Mouse (Mus musculus) stomach, embryonic 16.5 days (tissue): ENCODE measurements around the gene Cpa5. TPM values are rescaled to one million over a fixed set of nuclear protein-coding genes. Genes with fewer than 3 reads are reported as not detected.
A peak's percentile ranks its signal among the peaks of the same experiment; 100 is the strongest.

Source experiments
- ATAC-seq: fragments of 200-750 bp; cut with Nextera tagmentation; 2 replicates; pipeline ENCODE4 v1.8.0; 2017; ENCODE audit warnings: moderate number of reproducible peaks, moderate TSS enrichment; ENCODE audit not compliant: insufficient read depth, low FRiP score
- H3K27ac ChIP-seq: fragments of 300-500 bp; sonication (generic); 2 replicates; pipeline ENCODE4 v1.5.1; 2014; ENCODE audit warnings: low read length
- H3K27me3 ChIP-seq: fragments of 300-500 bp; sonication (generic); 2 replicates; pipeline ENCODE4 v1.6.1; 2014; ENCODE audit warnings: low read length, control low read depth, mixed read lengths; ENCODE audit not compliant: control insufficient read depth, insufficient read depth
- H3K36me3 ChIP-seq: fragments of 300-500 bp; sonication (generic); 2 replicates; pipeline ENCODE4 v1.6.1; 2014; ENCODE audit warnings: low read length; ENCODE audit not compliant: control insufficient read depth, insufficient read depth
- H3K4me1 ChIP-seq: fragments of 300-500 bp; sonication (generic); 2 replicates; pipeline ENCODE4 v1.6.1; 2014; ENCODE audit warnings: low read length, control low read depth, mixed read lengths; ENCODE audit not compliant: control insufficient read depth, insufficient read depth
- H3K4me2 ChIP-seq: fragments of 300-500 bp; sonication (generic); 2 replicates; pipeline ENCODE4 v1.6.1; 2014; ENCODE audit warnings: low read depth, low read length, mixed read lengths
- H3K4me3 ChIP-seq: fragments of 300-500 bp; sonication (generic); replicated peaks from 2 replicates; pipeline ENCODE4 v1.5.1; 2014; ENCODE audit warnings: mild to moderate bottlenecking, low read length
- H3K9ac ChIP-seq: fragments of 300-500 bp; sonication (generic); 2 replicates; pipeline ENCODE4 v1.6.1; 2014; ENCODE audit warnings: low read length
- H3K9me3 ChIP-seq: fragments of 300-500 bp; sonication (generic); replicated peaks from 2 replicates; pipeline ENCODE4 v1.6.1; 2016; ENCODE audit warnings: low read length, control low read depth; ENCODE audit not compliant: control insufficient read depth
- WGBS: fragments of 180-500 bp; shearing (Covaris S2); extraction: QIAGEN DNeasy Blood & Tissue Kit; methylation state at CpG from one replicate; pipeline ENCODE4 v1.1.7; 2014; 5-methylcytosine and 5-hydroxymethylcytosine counted together
- polyA plus RNA-seq: library from polyadenylated mRNA; unstranded; fragments of >200 nt; fragmentation: Nextera tagmentation; extraction: Ambion mirVana; gene quantifications from 2 replicates; pipeline ENCODE4 v1.2.1, GENCODE M21; 2015

Cpa5 gene
- polyA plus RNA-seq, 1 experiment from 2014 or later: 0.21 TPM

- Histone ChIP-seq H3K36me3 (no peaks in the 10 kb centered on the region), H3K4me1 (no peaks in the 10 kb centered on the region), H3K27me3 (no peaks in the 10 kb centered on the region), H3K9me3 (no peaks in the 10 kb centered on the region), H3K4me3 (no peak overlapping the region), H3K27ac (no peak overlapping the region), H3K4me2 (no peak overlapping the region), H3K9ac (no peak overlapping the region)
- ATAC-seq: peak; percentile 70
- WGBS: 84% methylated on average over 9 of the region's 9 CpGs
Measured at GRCm38 (mm10) chr6:30624763-30625162, 14.0 kb downstream of the Cpa5 start.

- H3K9ac ChIP-seq: no peak overlapping the region
- ATAC-seq: no peak
- H3K9me3 ChIP-seq: no peaks in the 10 kb centered on the region
- WGBS: 27% methylated on average over 6 of the region's 6 CpGs
- H3K27me3 ChIP-seq: no peaks in the 10 kb centered on the region
- H3K27ac ChIP-seq: no peak overlapping the region
- no peaks in the 10 kb centered on the region for H3K36me3 ChIP-seq
- H3K4me2 ChIP-seq: no peak overlapping the region
- H3K4me3 ChIP-seq: no peak overlapping the region
- H3K4me1 ChIP-seq: 0 out of 2 replicates have a peak, but pooled peaks cover 5% of the 10 kb centered on the region
Measured at GRCm38 (mm10) chr6:30628152-30628551, 17.3 kb downstream of the Cpa5 start.

- H3K9me3 ChIP-seq: no peaks in the 10 kb centered on the region
- ATAC-seq: no peak
- no peak overlapping the region for H3K4me2 ChIP-seq
- no peak overlapping the region for H3K27ac ChIP-seq
- no peak overlapping the region for H3K9ac ChIP-seq
- 89% methylated on average over 1 of the region's 1 CpGs for WGBS
- H3K4me1 ChIP-seq: 0 out of 2 replicates have a peak, but pooled peaks cover 5% of the 10 kb centered on the region
- no peak overlapping the region for H3K4me3 ChIP-seq
- no peaks in the 10 kb centered on the region for H3K36me3 ChIP-seq
- H3K27me3 ChIP-seq: no peaks in the 10 kb centered on the region
Measured at GRCm38 (mm10) chr6:30629989-30630388, 19.2 kb downstream of the Cpa5 start.

- H3K4me3 ChIP-seq: no peak overlapping the region
- peak overlapping the region; percentile 88 for H3K27ac ChIP-seq
- H3K9ac ChIP-seq: no peak overlapping the region
- no peak overlapping the region for H3K4me2 ChIP-seq
- H3K27me3 ChIP-seq: no peaks in the 10 kb centered on the region
- H3K4me1 ChIP-seq: peaks cover 20% of the 10 kb centered on the region
- H3K36me3 ChIP-seq: no peaks in the 10 kb centered on the region
- no peak for ATAC-seq
- no peaks in the 10 kb centered on the region for H3K9me3 ChIP-seq
- WGBS: 30% methylated on average over 8 of the region's 8 CpGs
Measured at GRCm38 (mm10) chr6:30635361-30635862, 24.6 kb downstream of the Cpa5 start.

- 38% methylated on average over 4 of the region's 4 CpGs for WGBS
- peak overlapping the region; percentile 88 for H3K27ac ChIP-seq
- H3K4me1 ChIP-seq: peaks cover 20% of the 10 kb centered on the region
- no peaks in the 10 kb centered on the region for H3K9me3 ChIP-seq
- H3K4me2 ChIP-seq: no peak overlapping the region
- no peak overlapping the region for H3K4me3 ChIP-seq
- no peaks in the 10 kb centered on the region for H3K27me3 ChIP-seq
- peak; percentile 25; the same call in 1 of the 2 replicates for ATAC-seq
- no peaks in the 10 kb centered on the region for H3K36me3 ChIP-seq
- H3K9ac ChIP-seq: peak overlapping the region; percentile 33; the same call in 1 of the 2 replicates
Measured at GRCm38 (mm10) chr6:30636186-30636842, 25.5 kb downstream of the Cpa5 start.

- 68% methylated on average over 5 of the region's 5 CpGs for WGBS
- Histone ChIP-seq H3K4me3 (0 out of 2 replicates have a peak within 1 kb of the TSS, but pooled peaks have one; percentile 6), H3K4me1 (peaks cover 15% of the 10 kb centered on the region), H3K27ac (peak within 1 kb of the TSS; percentile 3; the same call in 1 of the 2 replicates), H3K9ac (no peak within 1 kb of the TSS), H3K4me2 (no peak within 1 kb of the TSS), H3K36me3 (no peaks in the 10 kb centered on the region), H3K9me3 (no peaks in the 10 kb centered on the region), H3K27me3 (no peaks in the 10 kb centered on the region)
- no peak for ATAC-seq
Measured at GRCm38 (mm10) chr6:30638674-30639268, 28.0 kb downstream of the Cpa5 start, which contains the start of gene Cpa1. Gene Cpa1, plus strand, starts transcription at chr6:30639218.

- no peak overlapping the region for H3K9ac ChIP-seq
- 64% methylated on average over 12 of the region's 12 CpGs for WGBS
- ATAC-seq: no peak
- H3K36me3 ChIP-seq: no peaks in the 10 kb centered on the region
- no peak overlapping the region for H3K4me3 ChIP-seq
- no peak overlapping the region for H3K4me2 ChIP-seq
- H3K9me3 ChIP-seq: no peaks in the 10 kb centered on the region
- no peaks in the 10 kb centered on the region for H3K4me1 ChIP-seq
- no peaks in the 10 kb centered on the region for H3K27me3 ChIP-seq
- no peak overlapping the region for H3K27ac ChIP-seq
Measured at GRCm38 (mm10) chr6:30643694-30644460, 33.1 kb downstream of the Cpa5 start.

- no peak overlapping the region for H3K9ac ChIP-seq
- H3K4me1 ChIP-seq: no peaks in the 10 kb centered on the region
- H3K9me3 ChIP-seq: no peaks in the 10 kb centered on the region
- H3K27ac ChIP-seq: no peak overlapping the region
- H3K4me3 ChIP-seq: no peak overlapping the region
- ATAC-seq: no peak
- H3K27me3 ChIP-seq: no peaks in the 10 kb centered on the region
- WGBS: 80% methylated on average over 3 of the region's 3 CpGs
- no peaks in the 10 kb centered on the region for H3K36me3 ChIP-seq
- no peak overlapping the region for H3K4me2 ChIP-seq
Measured at GRCm38 (mm10) chr6:30644462-30644861, 33.7 kb downstream of the Cpa5 start.

GRCm38 (mm10) chr6:30645379-30645778, 34.6 kb downstream of the Cpa5 start:
- Histone ChIP-seq H3K27ac (no peak overlapping the region), H3K4me1 (no peaks in the 10 kb centered on the region), H3K4me3 (no peak overlapping the region), H3K27me3 (no peaks in the 10 kb centered on the region), H3K4me2 (no peak overlapping the region), H3K9ac (no peak overlapping the region), H3K36me3 (no peaks in the 10 kb centered on the region), H3K9me3 (no peaks in the 10 kb centered on the region)
- WGBS: 77% methylated on average over 6 of the region's 6 CpGs
- ATAC-seq: no peak
